Mouse (Mus musculus): ENCODE measurements at regions not wholly inside any gene's neighbourhood (a gene's known extent, or its start where the extent isn't known, plus 50 kb on each side); places are given as distances from the start of the nearest gene placed in this dataset.

GRCm38 (mm10) chr16:30736662-30737326 lies 137.3 kb downstream of the Fam43a start:
- DNase-seq, result peak in 1 of 2 experiments; percentile 20

GRCm38 (mm10) chr16:30737524-30737923 lies 138.0 kb downstream of the Fam43a start:
- DNase-seq, result no peak

- no peak for DNase-seq
These were observed 140.1 kb downstream of the Fam43a start for GRCm38 (mm10) chr16:30739651-30740050.

- no peak for DNase-seq
These were observed 141.7 kb downstream of the Fam43a start for GRCm38 (mm10) chr16:30741192-30741591.

- peak in 1 of 2 experiments; percentile 22 for DNase-seq
These were observed 143.0 kb downstream of the Fam43a start for GRCm38 (mm10) chr16:30742474-30742873.

GRCm38 (mm10) chr16:30743566-30743965 lies 144.0 kb downstream of the Fam43a start:
- no peak for DNase-seq

- DNase-seq, result no peak
These were observed 144.7 kb downstream of the Fam43a start for GRCm38 (mm10) chr16:30744237-30744636.

- peak; percentile 30 to 50 for DNase-seq
These were observed 146.2 kb downstream of the Fam43a start for GRCm38 (mm10) chr16:30745598-30746181.

GRCm38 (mm10) chr16:30746211-30746610 lies 146.7 kb downstream of the Fam43a start:
- no peak for DNase-seq

- no peak for DNase-seq
These were observed 150.3 kb downstream of the Fam43a start for GRCm38 (mm10) chr16:30749841-30750240.

GRCm38 (mm10) chr16:30755771-30756170 lies 156.2 kb downstream of the Fam43a start:
- DNase-seq, result peak; percentile 25 to 29

- no peak for DNase-seq
These were observed 157.2 kb downstream of the Fam43a start for GRCm38 (mm10) chr16:30756678-30757077.

GRCm38 (mm10) chr16:30757556-30757955 lies 158.0 kb downstream of the Fam43a start:
- no peak for DNase-seq

GRCm38 (mm10) chr16:30758041-30758440 lies 158.5 kb downstream of the Fam43a start:
- DNase-seq, result peak; percentile 30 to 67

- DNase-seq, result no peak
These were observed 160.0 kb downstream of the Fam43a start for GRCm38 (mm10) chr16:30759503-30759902.

GRCm38 (mm10) chr16:30761201-30761710 lies 161.7 kb downstream of the Fam43a start:
- no peak for DNase-seq

- DNase-seq, result no peak
These were observed 163.5 kb downstream of the Fam43a start for GRCm38 (mm10) chr16:30762898-30763595.

- DNase-seq, result no peak
These were observed 166.1 kb downstream of the Fam43a start for GRCm38 (mm10) chr16:30765591-30765990.

GRCm38 (mm10) chr16:30769007-30769442 lies 169.5 kb downstream of the Fam43a start:
- DNase-seq, result peak; percentile 23 to 49

- DNase-seq, result no peak
These were observed 169.9 kb downstream of the Fam43a start for GRCm38 (mm10) chr16:30769467-30769866.

- DNase-seq, result no peak
These were observed 173.3 kb downstream of the Fam43a start for GRCm38 (mm10) chr16:30772802-30773201.

GRCm38 (mm10) chr16:30774951-30775661 lies 175.6 kb downstream of the Fam43a start:
- DNase-seq, result peak; percentile 66 to 68

Data from kidney, adult 8-10 months (tissue).